Mouse (Mus musculus): ENCODE data around the gene March6.

March6 gene

GRCm38 (mm10) chr15:31511406-31511771, 19.5 kb downstream of the March6 start:
- DNase-seq (ENCODE audit: low spot score) = no peak

- no peak for DNase-seq (ENCODE audit: low spot score)
Observed at GRCm38 (mm10) chr15:31510477-31511405, 20.1 kb downstream of the March6 start.

- DNase-seq (ENCODE audit: low spot score) = no peak
Observed at GRCm38 (mm10) chr15:31505082-31505481, 25.8 kb downstream of the March6 start.

GRCm38 (mm10) chr15:31503447-31503846, 27.4 kb downstream of the March6 start:
- no peak for DNase-seq (ENCODE audit: low spot score)

GRCm38 (mm10) chr15:31502996-31503395, 27.9 kb downstream of the March6 start:
- DNase-seq (ENCODE audit: low spot score) = no peak

GRCm38 (mm10) chr15:31502313-31502712, 28.5 kb downstream of the March6 start:
- DNase-seq (ENCODE audit: low spot score) = no peak

- DNase-seq (ENCODE audit: low spot score) = no peak
Observed at GRCm38 (mm10) chr15:31494803-31495202, 36.0 kb downstream of the March6 start.

GRCm38 (mm10) chr15:31494310-31494709, 36.5 kb downstream of the March6 start:
- DNase-seq (ENCODE audit: low spot score) = peak; percentile 19

GRCm38 (mm10) chr15:31487407-31487806, 43.4 kb downstream of the March6 start:
- no peak for DNase-seq (ENCODE audit: low spot score)

- no peak for DNase-seq (ENCODE audit: low spot score)
Observed at GRCm38 (mm10) chr15:31476678-31477077, 54.2 kb downstream of the March6 start.

- DNase-seq (ENCODE audit: low spot score) = no peak
Observed at GRCm38 (mm10) chr15:31472645-31473574, 57.9 kb downstream of the March6 start.

- no peak for DNase-seq (ENCODE audit: low spot score)
Observed at GRCm38 (mm10) chr15:31471529-31471928, 59.3 kb downstream of the March6 start.

GRCm38 (mm10) chr15:31469497-31469896, 61.4 kb downstream of the March6 start:
- no peak for DNase-seq (ENCODE audit: low spot score)

- DNase-seq (ENCODE audit: low spot score) = no peak
Observed at GRCm38 (mm10) chr15:31468806-31469205, 62.0 kb downstream of the March6 start.

GRCm38 (mm10) chr15:31466749-31467148, 64.1 kb downstream of the March6 start:
- no peak for DNase-seq (ENCODE audit: low spot score)

GRCm38 (mm10) chr15:31466295-31466694, 64.6 kb downstream of the March6 start:
- DNase-seq (ENCODE audit: low spot score) = no peak

GRCm38 (mm10) chr15:31465806-31466205, 65.0 kb downstream of the March6 start:
- DNase-seq (ENCODE audit: low spot score) = no peak

- no peak for DNase-seq (ENCODE audit: low spot score)
Observed at GRCm38 (mm10) chr15:31460571-31460970, 70.3 kb downstream of the March6 start.

GRCm38 (mm10) chr15:31458081-31458480, 72.8 kb downstream of the March6 start:
- DNase-seq (ENCODE audit: low spot score) = no peak

- no peak for DNase-seq (ENCODE audit: low spot score)
Observed at GRCm38 (mm10) chr15:31456381-31456780, 74.5 kb downstream of the March6 start.

GRCm38 (mm10) chr15:31454861-31455295, 76.0 kb downstream of the March6 start:
- DNase-seq (ENCODE audit: low spot score) = no peak

- no peak for DNase-seq (ENCODE audit: low spot score)
Observed at GRCm38 (mm10) chr15:31454096-31454860, 76.6 kb downstream of the March6 start.
